Mouse (Mus musculus): ENCODE results near the gene Capn5.
A peak's percentile ranks its signal among the peaks of the same experiment; 100 is the strongest.

Capn5 gene

GRCm38 (mm10) chr7:98104481-98105435 is 73.3 kb downstream of the Capn5 start:
- no peak for DNase-seq

GRCm38 (mm10) chr7:98103942-98104292 is 74.2 kb downstream of the Capn5 start:
- DNase-seq = no peak

- DNase-seq = peak; percentile 93
Measured at GRCm38 (mm10) chr7:98103002-98103941, 74.8 kb downstream of the Capn5 start.

- DNase-seq = no peak
Measured at GRCm38 (mm10) chr7:98102488-98102887, 75.6 kb downstream of the Capn5 start.

GRCm38 (mm10) chr7:98097557-98097956 is 80.5 kb downstream of the Capn5 start:
- DNase-seq = no peak

- no peak for DNase-seq
Measured at GRCm38 (mm10) chr7:98095852-98096251, 82.2 kb downstream of the Capn5 start.

- no peak for DNase-seq
Measured at GRCm38 (mm10) chr7:98086346-98086745, 91.7 kb downstream of the Capn5 start.

GRCm38 (mm10) chr7:98085314-98085713 is 92.8 kb downstream of the Capn5 start:
- no peak for DNase-seq

- DNase-seq = no peak
Measured at GRCm38 (mm10) chr7:98084541-98085293, 93.4 kb downstream of the Capn5 start.

- DNase-seq = peak; percentile 49
Measured at GRCm38 (mm10) chr7:98082376-98082775, 95.7 kb downstream of the Capn5 start.

GRCm38 (mm10) chr7:98077453-98077852 is 100.6 kb downstream of the Capn5 start:
- no peak for DNase-seq

GRCm38 (mm10) chr7:98071620-98072019 is 106.5 kb downstream of the Capn5 start:
- peak; percentile 83 for DNase-seq

Measured in retina, postnatal 1 day (tissue).